Mouse (Mus musculus) kidney, embryonic 16.5 days (tissue): ENCODE results near the gene Aldh1l2. TPM values are rescaled to one million over a fixed set of nuclear protein-coding genes. Genes with fewer than 3 reads are reported as not detected.

ENCODE experiments used
- ATAC-seq: fragments of 200-750 bp; cut with Nextera tagmentation; 2 replicates; pipeline ENCODE4 v1.8.0; 2017; ENCODE audit warnings: moderate TSS enrichment; ENCODE audit not compliant: low FRiP score, low TSS enrichment
- H3K27ac ChIP-seq: fragments of 300-500 bp; sonication (generic); 2 replicates; pipeline ENCODE4 v1.5.1; 2014; ENCODE audit warnings: low read length
- H3K27me3 ChIP-seq: fragments of 300-500 bp; sonication (generic); 2 replicates; pipeline ENCODE4 v1.6.1; 2014; ENCODE audit warnings: low read length, control low read depth, mixed read lengths; ENCODE audit not compliant: insufficient read depth
- H3K36me3 ChIP-seq: fragments of 300-500 bp; sonication (generic); 2 replicates; pipeline ENCODE4 v1.6.1; 2014; ENCODE audit warnings: low read length, control low read depth, mixed read lengths; ENCODE audit not compliant: insufficient read depth
- H3K4me1 ChIP-seq: fragments of 300-500 bp; sonication (generic); 2 replicates; pipeline ENCODE4 v1.6.1; 2014; ENCODE audit warnings: low read length, control low read depth, mixed read lengths; ENCODE audit not compliant: insufficient read depth
- H3K4me2 ChIP-seq: fragments of 300-500 bp; sonication (generic); replicated peaks from 2 replicates; pipeline ENCODE4 v1.6.1; 2014; ENCODE audit warnings: low read depth, low read length
- H3K4me3 ChIP-seq: fragments of 300-500 bp; sonication (generic); 2 replicates; pipeline ENCODE4 v1.5.1; 2014; ENCODE audit warnings: mild to moderate bottlenecking, low read length
- H3K9ac ChIP-seq: fragments of 300-500 bp; sonication (generic); replicated peaks from 2 replicates; pipeline ENCODE4 v1.6.1; 2014; ENCODE audit warnings: low read length
- H3K9me3 ChIP-seq: fragments of 300-500 bp; sonication (generic); 2 replicates; pipeline ENCODE4 v1.6.1; 2016; ENCODE audit warnings: low read length, control low read depth
- WGBS: fragments of 180-500 bp; shearing (Covaris S2); extraction: QIAGEN DNeasy Blood & Tissue Kit; methylation state at CpG from one replicate; pipeline ENCODE4 v1.1.7; 2014; 5-methylcytosine and 5-hydroxymethylcytosine counted together
- polyA plus RNA-seq: library from polyadenylated mRNA; unstranded; fragments of >200 nt; fragmentation: Nextera tagmentation; extraction: Ambion mirVana; gene quantifications from 2 replicates; pipeline ENCODE4 v1.2.1, GENCODE M21; 2015

Aldh1l2 gene
- polyA plus RNA-seq, 1 experiment from 2014 or later = 0.80 TPM

- H3K27me3 ChIP-seq = no peaks in the 10 kb centered on the region
- 85% methylated on average over 5 of the region's 5 CpGs for WGBS
- H3K27ac ChIP-seq = no peak overlapping the region
- ATAC-seq = no peak
- no peak overlapping the region for H3K4me3 ChIP-seq
- no peak overlapping the region for H3K4me2 ChIP-seq
- H3K4me1 ChIP-seq = no peaks in the 10 kb centered on the region
- H3K9ac ChIP-seq = no peak overlapping the region
- peaks cover 4% of the 10 kb centered on the region; the same call in 1 of the 2 replicates for H3K9me3 ChIP-seq
- no peaks in the 10 kb centered on the region for H3K36me3 ChIP-seq
Observed at GRCm38 (mm10) chr10:83477286-83477685, 56.7 kb downstream of the Aldh1l2 start.

- Histone ChIP-seq H3K36me3 (no peaks in the 10 kb centered on the region), H3K4me1 (no peaks in the 10 kb centered on the region), H3K4me2 (no peak overlapping the region), H3K9ac (no peak overlapping the region), H3K4me3 (no peak overlapping the region), H3K9me3 (peaks cover 4% of the 10 kb centered on the region; the same call in 1 of the 2 replicates), H3K27ac (no peak overlapping the region), H3K27me3 (no peaks in the 10 kb centered on the region)
- WGBS = 95% methylated on average over 13 of the region's 13 CpGs
- ATAC-seq = no peak
Observed at GRCm38 (mm10) chr10:83475226-83475625, 58.7 kb downstream of the Aldh1l2 start.

GRCm38 (mm10) chr10:83457531-83457930, 76.4 kb downstream of the Aldh1l2 start:
- no peaks in the 10 kb centered on the region for H3K27me3 ChIP-seq
- no peaks in the 10 kb centered on the region for H3K4me1 ChIP-seq
- WGBS = 98% methylated on average over 3 of the region's 3 CpGs
- no peak overlapping the region for H3K9ac ChIP-seq
- H3K27ac ChIP-seq = no peak overlapping the region
- peaks cover 39% of the 10 kb centered on the region for H3K9me3 ChIP-seq
- no peak overlapping the region for H3K4me3 ChIP-seq
- H3K4me2 ChIP-seq = no peak overlapping the region
- no peak for ATAC-seq
- peaks cover 11% of the 10 kb centered on the region for H3K36me3 ChIP-seq

GRCm38 (mm10) chr10:83448582-83448981, 85.4 kb downstream of the Aldh1l2 start:
- no peak overlapping the region for H3K9ac ChIP-seq
- no peak for ATAC-seq
- no peak overlapping the region for H3K4me3 ChIP-seq
- no peaks in the 10 kb centered on the region for H3K27me3 ChIP-seq
- no peaks in the 10 kb centered on the region for H3K4me1 ChIP-seq
- H3K4me2 ChIP-seq = no peak overlapping the region
- WGBS = 90% methylated on average over 7 of the region's 7 CpGs
- H3K9me3 ChIP-seq = peaks cover 39% of the 10 kb centered on the region
- no peak overlapping the region for H3K27ac ChIP-seq
- H3K36me3 ChIP-seq = no peaks in the 10 kb centered on the region

Other genes starting within 250 kb of the Aldh1l2 start
- gene Slc41a2, start 196.3 kb downstream of the Aldh1l2 start, polyA plus RNA-seq = 0.52 and 0.63 TPM in 2 replicates
- 0.81 and 0.86 TPM in 2 replicates for gene D10Wsu102e, start 173.9 kb downstream of the Aldh1l2 start, polyA plus RNA-seq
- 37.2 and 39.5 TPM in 2 replicates for gene Washc4, start 9.6 kb upstream of the Aldh1l2 start, polyA plus RNA-seq
- 48.2 and 49.0 TPM in 2 replicates for gene Appl2, start 114.6 kb upstream of the Aldh1l2 start, polyA plus RNA-seq
- gene 1500009L16Rik, start 188.7 kb upstream of the Aldh1l2 start, polyA plus RNA-seq = 39.8 and 43.5 TPM in 2 replicates